Mouse (Mus musculus): ENCODE data around the gene Dclre1c.
"Not testable (repeated sequence)": the region's sequence is repeated elsewhere in the genome, so short reads cannot be mapped to it uniquely, and the experiment has no call there.

Gene Dclre1c

GRCm38 (mm10) chr2:3423841-3424578, at the start of gene Dclre1c:
TSS of gene Dclre1c (plus strand) at chr2:3424131.
- DNase-seq: peak; percentile 93

GRCm38 (mm10) chr2:3387105-3387860, 36.6 kb upstream of the Dclre1c start:
- no peak for DNase-seq

- no peak for DNase-seq
Observed at GRCm38 (mm10) chr2:3391945-3392344, 32.0 kb upstream of the Dclre1c start.

- not testable (repeated sequence) for DNase-seq
Observed at GRCm38 (mm10) chr2:3397110-3397509, 26.8 kb upstream of the Dclre1c start, which contains the start of gene Olah. TSS of gene Olah (minus strand) at chr2:3397210.

- DNase-seq: no peak
Observed at GRCm38 (mm10) chr2:3405981-3406380, 17.9 kb upstream of the Dclre1c start.

- DNase-seq: no peak
Observed at GRCm38 (mm10) chr2:3407756-3408155, 16.2 kb upstream of the Dclre1c start.

- peak; percentile 68 for DNase-seq
Observed at GRCm38 (mm10) chr2:3414241-3414640, 9.7 kb upstream of the Dclre1c start.

GRCm38 (mm10) chr2:3415676-3416075, 8.3 kb upstream of the Dclre1c start:
- DNase-seq: no peak

- peak; percentile 98 for DNase-seq
Observed at GRCm38 (mm10) chr2:3418883-3419431, 5.0 kb upstream of the Dclre1c start.

- DNase-seq: no peak
Observed at GRCm38 (mm10) chr2:3420157-3420556, 3.8 kb upstream of the Dclre1c start.

GRCm38 (mm10) chr2:3422548-3422947, 1.4 kb upstream of the Dclre1c start, which contains the start of gene Meig1:
TSS of gene Meig1 (minus strand) at chr2:3422648.
- no peak for DNase-seq

- no peak for DNase-seq
Observed at GRCm38 (mm10) chr2:3424579-3424910, 614 bp downstream of the Dclre1c start.

GRCm38 (mm10) chr2:3430956-3431355, 7.0 kb downstream of the Dclre1c start:
- no peak for DNase-seq

GRCm38 (mm10) chr2:3435369-3436061, 11.6 kb downstream of the Dclre1c start:
- no peak for DNase-seq

GRCm38 (mm10) chr2:3437956-3438355, 14.0 kb downstream of the Dclre1c start:
- DNase-seq: no peak

- DNase-seq: no peak
Observed at GRCm38 (mm10) chr2:3444206-3444605, 20.3 kb downstream of the Dclre1c start.

- no peak for DNase-seq
Observed at GRCm38 (mm10) chr2:3445984-3446383, 22.1 kb downstream of the Dclre1c start.

- DNase-seq: no peak
Observed at GRCm38 (mm10) chr2:3449431-3449830, 25.5 kb downstream of the Dclre1c start.

- DNase-seq: no peak
Observed at GRCm38 (mm10) chr2:3453096-3453495, 29.2 kb downstream of the Dclre1c start.

GRCm38 (mm10) chr2:3456590-3456989, 32.7 kb downstream of the Dclre1c start:
- no peak for DNase-seq

- no peak for DNase-seq
Observed at GRCm38 (mm10) chr2:3473891-3474290, 50.0 kb downstream of the Dclre1c start.

GRCm38 (mm10) chr2:3474361-3474805, 50.5 kb downstream of the Dclre1c start:
- DNase-seq: peak; percentile 62

- peak; percentile 98 for DNase-seq
Observed at GRCm38 (mm10) chr2:3474861-3475283, 50.9 kb downstream of the Dclre1c start, which contains the start of gene Suv39h2. TSS of gene Suv39h2 (minus strand) at chr2:3475031.
